Comparison of ENCODE assay signal across 16 mouse cellular contexts in the genomic region with DNA sequence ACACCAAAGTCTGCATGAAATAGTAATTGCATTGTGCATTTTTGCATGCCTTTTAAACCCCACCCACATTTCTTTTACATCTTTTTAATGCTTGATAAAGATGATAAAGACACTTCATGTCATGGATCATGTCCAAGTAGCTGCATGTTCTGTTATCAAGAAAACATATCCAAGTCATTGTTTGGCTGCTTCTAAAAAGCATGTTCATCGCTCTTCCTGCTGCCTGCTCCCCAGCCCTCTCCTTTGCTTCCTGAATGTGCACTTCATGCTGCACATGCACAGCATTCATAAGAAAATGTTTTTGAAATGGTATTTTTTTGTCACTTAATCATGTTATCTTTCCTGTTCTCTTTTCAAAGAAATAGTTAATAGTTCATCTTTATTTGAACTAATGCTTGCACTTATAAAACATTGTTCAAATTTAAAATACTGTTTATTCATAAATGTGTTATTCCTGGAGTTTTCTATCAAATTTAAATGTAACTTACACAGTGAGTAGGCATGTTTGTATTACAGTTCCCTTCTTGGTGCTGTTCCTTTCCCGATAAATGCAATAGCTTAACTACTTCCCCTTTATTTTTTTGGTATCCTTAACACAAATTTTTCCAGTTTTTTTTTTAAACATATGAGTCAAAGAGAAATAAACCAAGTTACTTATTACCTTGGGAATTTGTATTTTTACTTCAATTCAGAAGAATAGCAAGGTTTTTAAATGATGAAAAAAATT. TPM values are rescaled to one million over a fixed set of nuclear protein-coding genes. Genes with fewer than 3 reads are reported as not detected.
"Had no signal": no experiment of that assay in that cellular context is flagged by ENCODE, and none has a peak within 500 bp of the region (broad histone marks: within the 10 kb centered on the region; RNA-seq: fewer than 3 reads in every experiment).

No protein-coding gene starts in this region.

- H3K9me3 ChIP-seq: limb, embryonic 12.5 days; lung, embryonic 15.5 days; midbrain, embryonic 12.5 days; neural tube, embryonic 13.5 days had no signal

- ATAC-seq: midbrain, embryonic 16.5 days had no signal

- H3K4me1 ChIP-seq: limb, embryonic 12.5 days; lung, embryonic 15.5 days; midbrain, embryonic 12.5 days; neural tube, embryonic 13.5 days had no signal

- H3K27ac ChIP-seq: kidney, postnatal 0 days; layer of hippocampus, adult 2 months; limb, embryonic 12.5 days; lung, embryonic 15.5 days; midbrain, embryonic 12.5 days; neural tube, embryonic 13.5 days had no signal

- H3K9ac ChIP-seq: limb, embryonic 12.5 days; lung, embryonic 15.5 days; midbrain, embryonic 12.5 days; neural tube, embryonic 13.5 days had no signal

- DNase-seq: kidney, adult 11 months; kidney, adult 9 months; kidney, postnatal 36 days; retina, postnatal 1 day; right cerebral cortex, postnatal 4 days; spleen, adult 18-20 months; thymus, adult 18-20 months; thymus, postnatal 25 days had no signal

- H3K4me3 ChIP-seq: layer of hippocampus, adult 2 months; limb, embryonic 12.5 days; lung, embryonic 15.5 days; midbrain, embryonic 12.5 days; neural tube, embryonic 13.5 days had no signal

- H3K4me2 ChIP-seq: limb, embryonic 12.5 days; lung, embryonic 15.5 days; midbrain, embryonic 12.5 days; neural tube, embryonic 13.5 days had no signal

- H3K27me3 ChIP-seq: limb, embryonic 12.5 days; lung, embryonic 15.5 days; midbrain, embryonic 12.5 days; neural tube, embryonic 13.5 days had no signal

RNA-seq across cellular contexts. Expression of gene Clhc1, which starts 42.7 kb away (rescaled TPM):
- polyA plus RNA-seq: liver, adult 2 months had no signal
